Mouse (Mus musculus) cerebellum, postnatal 4 days (tissue): ENCODE results near the gene Rpl18a.

Source experiments
- DNase-seq, 2 experiments: peaks; one replicate each; pipeline ENCODE4 v3.0.0; 2022; ENCODE audit warnings: low spot score in 2 of 2, mixed read lengths in 1 of 2

The Rpl18a gene

DNA sequence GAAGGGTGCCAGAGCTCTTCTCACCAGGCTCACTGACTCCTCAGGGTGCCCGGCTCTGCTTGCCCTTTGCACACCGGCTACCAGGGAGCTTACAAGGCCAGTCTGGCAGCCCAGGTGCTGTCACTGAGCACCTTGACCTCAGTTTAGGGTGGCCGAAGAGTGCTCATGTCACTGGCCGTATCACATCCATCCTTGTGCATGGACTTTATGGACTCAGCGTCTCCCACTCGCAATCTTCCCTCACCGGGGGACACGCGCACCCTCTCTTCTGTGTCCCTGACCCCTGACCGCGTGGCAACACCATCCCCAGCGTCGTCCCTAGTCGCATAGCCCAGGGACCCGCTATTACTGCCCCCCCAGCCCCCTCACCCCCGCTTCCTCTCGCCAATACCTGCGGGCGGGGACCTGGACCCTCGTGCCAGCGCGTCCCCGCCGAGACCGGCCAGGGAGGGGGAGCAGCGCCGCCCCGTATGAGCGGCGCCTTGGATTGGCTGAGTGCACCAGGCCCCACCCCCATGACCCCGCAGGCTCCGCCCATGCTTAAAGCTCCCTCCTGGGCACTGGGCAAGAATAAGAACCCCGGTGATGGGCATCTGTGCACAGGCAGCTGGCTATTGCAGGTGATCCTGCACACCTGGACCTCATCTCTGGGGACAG is 40.5 kb downstream of the Rpl18a start:
- DNase-seq: peak in 1 of 2 experiments; percentile 47

DNA sequence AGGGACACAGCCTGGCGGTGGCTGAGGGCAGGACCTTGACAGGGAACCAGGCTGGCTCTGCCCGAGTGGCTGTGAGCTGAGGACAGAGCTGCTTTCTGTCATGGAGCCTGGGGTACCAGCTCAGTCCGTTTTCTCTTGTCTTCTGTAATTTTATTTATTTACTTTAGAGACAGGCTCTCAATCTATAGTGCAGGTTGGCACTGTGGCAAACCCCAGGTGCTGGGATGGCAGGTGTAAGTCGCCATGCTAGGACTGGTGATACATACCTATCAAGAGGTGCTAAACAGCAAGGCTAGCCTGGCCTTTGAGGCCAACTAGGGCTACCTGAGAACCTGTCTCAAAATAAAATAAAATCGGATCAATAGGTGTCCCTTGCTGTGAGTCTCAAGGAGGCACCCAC is 41.2 kb downstream of the Rpl18a start:
- no peak for DNase-seq

DNA sequence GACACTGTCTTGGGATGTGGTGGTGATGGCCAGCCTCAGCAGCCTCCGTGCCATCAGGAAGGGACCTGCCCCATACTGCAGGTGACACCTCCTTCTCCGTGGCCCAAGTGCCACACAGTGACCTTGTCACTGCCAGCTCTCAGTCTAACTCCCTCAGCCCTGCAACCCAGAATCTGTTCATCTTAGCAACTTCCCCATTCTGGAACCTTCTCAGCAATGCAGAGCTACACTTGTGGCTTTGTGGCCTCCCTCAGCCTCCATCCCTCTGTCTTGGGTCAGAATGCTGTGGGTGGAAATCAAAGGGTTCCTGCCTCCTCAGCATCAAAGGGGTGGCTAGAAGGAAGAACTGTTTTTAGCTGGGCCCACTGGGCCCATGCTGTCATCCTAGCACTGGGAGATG is 43.3 kb downstream of the Rpl18a start:
- no peak for DNase-seq

DNA sequence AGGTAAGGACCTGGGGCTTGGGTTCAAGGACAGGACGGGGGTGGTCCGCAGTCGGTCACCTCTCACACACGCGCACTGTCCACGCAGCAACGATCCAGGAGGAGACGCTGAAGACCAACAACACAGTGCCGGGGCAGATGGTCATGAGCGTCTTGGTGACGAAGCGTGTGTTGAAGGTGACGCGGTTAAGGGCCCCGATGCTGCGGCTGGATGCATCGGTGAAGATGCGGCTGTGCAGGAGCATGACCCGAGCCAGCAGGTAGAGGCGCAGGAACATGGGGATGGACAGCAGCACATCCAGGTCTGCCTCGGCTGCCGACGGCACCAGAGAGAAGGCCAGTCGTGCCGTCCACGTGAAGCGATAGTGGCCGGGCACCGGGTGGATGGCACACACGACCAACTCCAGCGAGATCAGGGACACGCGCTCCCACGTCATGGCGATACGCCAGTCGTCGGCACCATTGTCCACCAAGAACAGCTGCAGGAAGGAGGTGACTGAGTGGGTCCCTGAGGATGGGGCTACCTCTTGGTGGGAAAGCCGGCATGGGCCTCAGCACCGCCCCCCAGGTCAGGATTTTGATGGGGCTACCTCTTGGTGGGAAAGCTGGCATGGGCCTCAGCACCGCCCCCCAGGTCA is 44.5 kb downstream of the Rpl18a start:
- DNase-seq: no peak

DNA sequence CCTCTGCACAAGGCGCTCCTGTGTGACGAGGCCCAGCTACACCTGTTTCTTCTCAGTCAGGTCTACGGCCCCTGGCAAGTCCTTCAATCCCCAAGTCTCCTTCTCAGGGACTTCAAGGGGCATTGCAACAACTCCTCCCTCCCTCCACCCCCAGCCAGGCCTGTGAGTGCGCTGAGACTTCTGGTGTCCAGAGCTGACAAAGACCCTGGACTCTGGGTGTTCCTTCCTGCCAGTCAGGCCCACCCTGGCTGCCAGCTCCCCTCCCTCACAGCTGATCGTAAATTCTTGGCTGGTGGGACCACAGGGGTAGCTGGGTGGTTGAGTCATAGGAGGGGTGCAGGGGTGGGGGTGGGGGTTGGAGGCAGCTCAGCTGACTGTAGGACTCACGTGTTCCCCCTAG is 45.4 kb downstream of the Rpl18a start:
- DNase-seq: no peak

DNA sequence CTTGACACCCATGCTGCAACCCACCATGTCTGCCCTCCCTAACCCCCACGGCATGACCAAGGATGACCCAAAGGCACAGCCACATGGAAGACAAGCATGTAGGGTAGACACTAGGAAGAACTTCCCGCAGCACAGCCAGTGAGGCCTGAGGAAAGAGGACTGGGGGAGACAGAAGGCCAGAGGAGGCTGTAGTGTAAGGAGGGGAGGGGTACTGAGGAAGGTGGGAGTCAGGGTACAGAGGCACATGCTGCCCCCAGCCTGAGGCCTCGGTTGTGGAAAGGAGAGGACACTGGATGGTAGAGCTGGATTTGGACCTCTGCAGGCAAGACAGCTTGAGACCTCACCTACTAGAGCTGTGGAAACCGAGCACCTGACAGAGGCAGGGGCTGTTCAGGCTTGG is 46.3 kb downstream of the Rpl18a start:
- no peak for DNase-seq

DNA sequence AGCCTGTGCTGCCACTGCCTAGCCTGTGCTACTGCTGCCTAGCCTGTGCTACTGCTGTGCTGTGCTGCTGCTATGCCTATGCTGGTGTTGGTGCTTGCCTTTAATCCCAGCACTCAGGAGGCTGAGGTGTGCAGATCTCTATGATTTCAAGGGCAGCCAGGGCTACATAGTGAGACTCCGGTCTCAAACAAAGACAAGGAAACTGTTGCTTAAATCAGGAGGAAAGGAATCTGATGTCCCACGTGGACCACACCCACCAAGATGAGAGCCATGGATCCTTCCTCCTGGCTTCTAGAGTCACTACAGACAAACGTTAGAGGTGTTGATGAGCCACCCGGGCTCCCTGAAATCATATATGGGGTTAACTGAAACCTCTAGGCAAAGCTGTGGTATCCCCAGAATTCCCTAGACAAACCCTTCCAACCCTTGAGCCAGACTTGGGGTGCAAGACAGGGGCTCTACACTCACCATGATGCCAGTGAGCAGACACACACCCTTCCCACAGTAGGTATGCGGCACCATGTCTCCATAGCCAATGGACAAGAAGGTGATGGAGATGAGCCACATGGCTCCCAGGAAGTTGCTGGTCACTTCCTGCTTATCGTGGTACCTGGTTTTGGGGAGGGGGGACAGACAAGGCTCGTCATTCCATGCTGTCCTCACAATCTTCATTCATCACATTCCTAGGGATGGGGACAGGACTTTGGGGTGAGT is 46.9 kb downstream of the Rpl18a start:
- no peak for DNase-seq

DNA sequence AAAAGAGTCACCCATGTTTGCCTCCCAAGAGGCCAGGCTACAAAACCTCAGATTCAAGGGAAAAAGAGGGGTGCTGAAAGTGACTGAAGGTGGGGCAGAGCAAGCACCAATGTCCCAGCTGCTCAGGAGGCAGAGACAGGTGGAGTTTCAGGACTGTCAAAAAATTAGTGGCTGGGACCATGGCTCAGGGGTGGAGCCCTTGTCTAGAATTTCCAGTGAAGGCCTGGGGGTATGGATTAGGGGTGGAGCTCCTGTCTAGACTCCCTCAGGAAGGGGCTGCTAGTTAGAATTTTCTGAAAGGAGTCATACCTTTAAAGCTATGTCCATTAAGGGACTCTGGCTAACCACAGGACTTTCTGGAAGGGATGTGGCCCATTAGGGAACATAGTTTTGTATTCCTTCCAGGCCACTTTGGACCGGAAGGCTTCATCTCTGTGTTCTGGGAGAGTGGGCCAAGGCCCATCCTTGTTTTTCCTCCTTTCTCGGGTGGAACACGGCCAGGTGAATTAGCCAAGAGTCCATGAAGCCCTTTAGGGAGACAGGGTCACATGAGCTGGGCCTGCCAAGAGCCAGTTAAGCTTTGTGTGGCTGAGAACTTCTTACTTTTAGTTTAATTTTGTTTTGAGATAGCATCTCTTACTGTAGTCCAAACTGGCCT is 47.8 kb downstream of the Rpl18a start:
- no peak for DNase-seq

DNA sequence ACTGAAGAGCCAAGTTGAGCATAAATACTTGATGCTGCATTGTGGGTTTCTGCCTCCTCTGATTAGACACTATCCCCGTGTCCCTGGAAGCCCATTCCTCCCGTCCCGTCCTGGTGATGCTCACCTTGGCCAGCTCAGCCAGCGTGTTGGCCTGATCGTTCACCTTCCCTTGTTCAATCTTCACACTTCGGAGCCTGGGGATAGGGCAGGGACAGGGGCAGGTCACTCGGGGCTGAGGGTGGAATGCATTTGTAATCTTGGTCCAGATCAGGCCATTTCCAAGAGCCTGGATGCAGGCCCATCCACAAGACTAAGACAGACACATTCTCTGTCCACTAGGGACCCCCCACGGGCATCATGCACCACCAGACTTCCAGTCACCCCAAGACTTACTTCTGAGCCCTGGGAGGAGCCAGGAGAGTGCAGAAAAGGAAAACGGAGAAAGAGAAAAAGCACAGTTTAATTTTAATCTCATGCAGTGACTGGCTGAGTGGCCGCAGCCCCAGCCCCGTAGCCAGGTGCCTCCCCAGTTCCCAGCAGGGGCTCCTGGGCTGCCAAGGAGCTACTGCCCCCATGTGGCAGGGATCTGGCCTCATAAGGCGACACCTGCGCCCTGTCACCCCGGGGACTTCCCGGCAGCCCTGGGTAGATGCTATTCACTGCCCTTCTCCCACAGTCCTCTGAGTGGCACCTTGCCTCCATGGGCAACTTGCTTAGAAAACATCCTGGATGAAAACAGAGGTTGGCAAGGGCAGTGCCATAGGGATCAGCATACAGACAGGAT is 50.6 kb downstream of the Rpl18a start:
- no peak for DNase-seq

DNA sequence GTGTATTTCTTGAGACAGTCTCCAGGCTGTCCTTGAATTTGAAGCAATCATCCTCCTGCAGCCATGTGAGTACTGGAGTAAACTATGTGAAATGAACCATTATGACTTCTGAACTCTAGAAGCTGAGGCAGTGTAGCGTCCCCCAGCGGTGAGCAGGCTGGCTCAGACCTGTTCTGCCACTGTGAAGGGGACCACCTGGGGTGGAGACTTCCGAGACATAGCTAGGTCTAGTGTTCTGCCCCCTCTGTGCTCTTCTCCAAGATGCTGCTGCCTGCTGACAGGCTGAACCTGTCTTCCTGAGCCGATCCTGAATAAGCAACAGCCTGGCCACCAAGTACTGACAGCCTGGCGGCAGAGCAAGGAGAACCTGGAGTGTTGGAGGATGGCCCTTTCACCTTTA is 52.1 kb downstream of the Rpl18a start:
- no peak for DNase-seq
